Comparison of ENCODE assay signal across 15 mouse cellular contexts in the genomic region with DNA sequence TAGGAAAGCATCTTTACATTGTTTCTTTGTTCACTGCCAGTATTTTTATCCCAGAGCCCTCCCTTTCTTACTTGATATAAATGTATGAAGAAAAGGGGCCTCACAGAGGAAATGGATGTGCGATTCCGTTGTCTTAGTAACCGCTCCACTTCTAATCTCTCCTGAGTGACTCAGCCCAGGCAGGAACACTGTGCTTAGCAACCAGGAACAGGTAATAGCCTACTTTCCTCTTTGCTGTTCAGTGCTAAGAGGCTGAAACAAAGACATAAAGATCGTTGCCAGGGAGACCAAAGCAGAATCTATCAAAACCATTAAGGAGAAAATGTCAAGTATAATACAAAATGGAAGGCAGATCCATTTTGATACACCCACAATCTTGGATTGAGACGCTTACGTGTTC. TPM values are rescaled to one million over a fixed set of nuclear protein-coding genes. Genes with fewer than 3 reads are reported as not detected.
DNase-seq lines count a peak whose midpoint lies in the region; ATAC-seq and TF ChIP-seq lines count a peak whose summit lies in the region.
"Had no signal": no experiment of that assay in that cellular context is flagged by ENCODE, and none has a peak within 500 bp of the region (broad histone marks: within the 10 kb centered on the region; RNA-seq: fewer than 3 reads in every experiment).

No protein-coding gene starts in this region.

- no peaks in the 10 kb centered on the region for H3K79me2 ChIP-seq in MEL (ENCODE audit: control insufficient read depth, insufficient read depth, low read length, poor library complexity)
- no peaks in the 10 kb centered on the region for H3K79me2 ChIP-seq in heart, adult 2 months (replicated peaks; ENCODE audit: control insufficient read depth, insufficient read depth, low read length)

- DNase-seq in hindbrain, embryonic 10.5 days (ENCODE audit: low spot score) = no peak
- peak; percentile 25 for DNase-seq in MEL (ENCODE audit: low read depth, low spot score)
- peak; percentile 52 for DNase-seq in forebrain, embryonic 14.5 days (ENCODE audit: low spot score)
- no peak for DNase-seq in layer of hippocampus, adult 8-10 months (ENCODE audit: low spot score in 2 of 2)
- no peak for DNase-seq in heart, adult 2 months
- DNase-seq: cerebellum, adult 11 months; cerebellum, postnatal 36 days; heart, adult 18-20 months; liver, embryonic 13.5 days; thymus, postnatal 36 days had no signal

- no peaks in the 10 kb centered on the region for H3K9me3 ChIP-seq in hindbrain, embryonic 15.5 days
- H3K9me3 ChIP-seq in hindbrain, embryonic 10.5 days = no peaks in the 10 kb centered on the region
- no peaks in the 10 kb centered on the region for H3K9me3 ChIP-seq in MEL (replicated peaks; ENCODE audit: insufficient read depth, low read length)
- no peaks in the 10 kb centered on the region for H3K9me3 ChIP-seq in forebrain, embryonic 14.5 days (replicated peaks; ENCODE audit: control insufficient read depth, low read length)
- no peaks in the 10 kb centered on the region for H3K9me3 ChIP-seq in midbrain, embryonic 15.5 days
- H3K9me3 ChIP-seq: kidney, embryonic 15.5 days; liver, embryonic 13.5 days; stomach, embryonic 15.5 days had no signal

- H3K4me3 ChIP-seq in hindbrain, embryonic 15.5 days = no peak overlapping the region
- H3K4me3 ChIP-seq in hindbrain, embryonic 10.5 days = no peak overlapping the region
- H3K4me3 ChIP-seq in MEL (ENCODE audit: control insufficient read depth in 1 of 2, insufficient read depth in 1 of 2, low read depth in 2 of 2, low read length in 2 of 2) = no peak overlapping the region
- H3K4me3 ChIP-seq in forebrain, embryonic 14.5 days (ENCODE audit: low read depth, low read length) = no peak overlapping the region
- no peak overlapping the region for H3K4me3 ChIP-seq in midbrain, embryonic 15.5 days
- H3K4me3 ChIP-seq in heart, adult 2 months = no peak overlapping the region
- H3K4me3 ChIP-seq: kidney, embryonic 15.5 days; liver, embryonic 13.5 days; myocyte; stomach, embryonic 15.5 days had no signal

- TF ChIP-seq POLR2A in MEL (IDR thresholded peaks at IDR 0.05; ENCODE audit: control insufficient read depth in 1 of 2, insufficient read depth in 1 of 2, low read depth in 1 of 2, low read length in 2 of 2, poor library complexity in 1 of 2) = no peak
- TF ChIP-seq POLR2A in heart, adult 2 months (IDR thresholded peaks at IDR 0.05; ENCODE audit: insufficient read depth, low read depth, low read length) = no peak

- TF ChIP-seq RAD21 in MEL (IDR thresholded peaks at IDR 0.05; ENCODE audit: low read depth, low read length) = no peak

- no peaks in the 10 kb centered on the region for H3K4me1 ChIP-seq in hindbrain, embryonic 15.5 days (replicated peaks)
- no peaks in the 10 kb centered on the region for H3K4me1 ChIP-seq in hindbrain, embryonic 10.5 days (replicated peaks)
- peaks cover 0 to 6% of the 10 kb centered on the region in 2 experiments; a peak in 2 of 4 replicates for H3K4me1 ChIP-seq in MEL (ENCODE audit: control insufficient read depth in 1 of 2, insufficient read depth in 2 of 2, low read length in 2 of 2)
- no peaks in the 10 kb centered on the region for H3K4me1 ChIP-seq in forebrain, embryonic 14.5 days (ENCODE audit: control insufficient read depth, insufficient read depth, low read length)
- H3K4me1 ChIP-seq in midbrain, embryonic 15.5 days = no peaks in the 10 kb centered on the region
- H3K4me1 ChIP-seq in heart, adult 2 months (ENCODE audit: control insufficient read depth, insufficient read depth, low read length) = no peaks in the 10 kb centered on the region
- H3K4me1 ChIP-seq: kidney, embryonic 15.5 days; stomach, embryonic 15.5 days had no signal

- H3K4me2 ChIP-seq in hindbrain, embryonic 15.5 days = no peak overlapping the region
- H3K4me2 ChIP-seq in forebrain, embryonic 14.5 days (ENCODE audit: low read length) = no peak overlapping the region
- no peak overlapping the region for H3K4me2 ChIP-seq in midbrain, embryonic 15.5 days
- H3K4me2 ChIP-seq: kidney, embryonic 15.5 days; liver, embryonic 13.5 days; stomach, embryonic 15.5 days had no signal

- H3K27ac ChIP-seq in hindbrain, embryonic 15.5 days (replicated peaks) = peak overlapping the region; percentile 51; the same call in 1 of the 2 replicates
- no peak overlapping the region for H3K27ac ChIP-seq in hindbrain, embryonic 10.5 days
- no peak overlapping the region for H3K27ac ChIP-seq in MEL (ENCODE audit: control insufficient read depth, low read depth, low read length)
- H3K27ac ChIP-seq in forebrain, embryonic 14.5 days (ENCODE audit: low read depth, low read length) = no peak overlapping the region
- peak overlapping the region; percentile 69 for H3K27ac ChIP-seq in midbrain, embryonic 15.5 days
- H3K27ac ChIP-seq in heart, adult 2 months = no peak overlapping the region
- H3K27ac ChIP-seq: kidney, embryonic 15.5 days; liver, embryonic 13.5 days; stomach, embryonic 15.5 days had no signal

- ATAC-seq in hindbrain, embryonic 15.5 days (ENCODE audit: low FRiP score, low read depth) = peak; percentile 77; the same call in 1 of the 2 replicates
- peak; percentile 60; the same call in 1 of the 2 replicates for ATAC-seq in forebrain, embryonic 14.5 days
- peak; percentile 90 for ATAC-seq in midbrain, embryonic 15.5 days (replicated peaks)

- no peak for TF ChIP-seq EP300 in MEL (IDR thresholded peaks at IDR 0.05; ENCODE audit: low read depth in 1 of 2, low read length in 2 of 2)
- no peak for TF ChIP-seq EP300 in heart, adult 2 months (IDR thresholded peaks at IDR 0.05; ENCODE audit: insufficient read depth, low read depth, low read length)

- no peak overlapping the region for H3K9ac ChIP-seq in hindbrain, embryonic 15.5 days
- no peak overlapping the region for H3K9ac ChIP-seq in MEL (ENCODE audit: control insufficient read depth, low read depth, low read length, poor library complexity, severe bottlenecking)
- no peak overlapping the region for H3K9ac ChIP-seq in forebrain, embryonic 14.5 days (ENCODE audit: low read length)
- no peak overlapping the region for H3K9ac ChIP-seq in midbrain, embryonic 15.5 days
- H3K9ac ChIP-seq in heart, adult 2 months (ENCODE audit: low read depth, low read length) = no peak overlapping the region
- H3K9ac ChIP-seq: kidney, embryonic 15.5 days; liver, embryonic 13.5 days; stomach, embryonic 15.5 days had no signal

- H3K27me3 ChIP-seq in hindbrain, embryonic 15.5 days = no peaks in the 10 kb centered on the region
- no peaks in the 10 kb centered on the region for H3K27me3 ChIP-seq in hindbrain, embryonic 10.5 days (ENCODE audit: insufficient read depth, poor library complexity, severe bottlenecking)
- H3K27me3 ChIP-seq in MEL (ENCODE audit: control insufficient read depth in 1 of 2, insufficient read depth in 2 of 2, low read length in 2 of 2) = no peaks in the 10 kb centered on the region
- no peaks in the 10 kb centered on the region for H3K27me3 ChIP-seq in forebrain, embryonic 14.5 days (replicated peaks; ENCODE audit: control insufficient read depth, insufficient read depth, low read length)
- H3K27me3 ChIP-seq in midbrain, embryonic 15.5 days (replicated peaks) = no peaks in the 10 kb centered on the region
- no peaks in the 10 kb centered on the region for H3K27me3 ChIP-seq in heart, adult 2 months (ENCODE audit: control insufficient read depth, insufficient read depth, low read length)
- H3K27me3 ChIP-seq: liver, embryonic 13.5 days; stomach, embryonic 15.5 days had no signal

- no peak for TF ChIP-seq CTCF in MEL (IDR thresholded peaks at IDR 0.05 in 2 of 3, conservative IDR thresholded peaks at IDR 0.05 in 1 of 3; ENCODE audit: control insufficient read depth in 1 of 3, insufficient read depth in 1 of 3, low read depth in 2 of 3, low read length in 3 of 3, poor library complexity in 1 of 3, severe bottlenecking in 1 of 3)
- TF ChIP-seq CTCF in heart, adult 2 months (IDR thresholded peaks at IDR 0.05) = no peak

- intact Hi-C loops in heart, adult 2 months (cut with DNase I) = no loop called here

- H3K36me3 ChIP-seq in hindbrain, embryonic 15.5 days = no peaks in the 10 kb centered on the region
- H3K36me3 ChIP-seq in hindbrain, embryonic 10.5 days = peaks cover 6% of the 10 kb centered on the region; the same call in 1 of the 2 replicates
- peaks cover 0 to 17% of the 10 kb centered on the region in 2 experiments; a peak in 2 of 4 replicates for H3K36me3 ChIP-seq in MEL (ENCODE audit: control insufficient read depth in 1 of 2, insufficient read depth in 2 of 2, low read length in 2 of 2)
- no peaks in the 10 kb centered on the region for H3K36me3 ChIP-seq in forebrain, embryonic 14.5 days (ENCODE audit: control insufficient read depth, insufficient read depth, low read length)
- H3K36me3 ChIP-seq in midbrain, embryonic 15.5 days (replicated peaks) = no peaks in the 10 kb centered on the region
- H3K36me3 ChIP-seq in heart, adult 2 months (ENCODE audit: control insufficient read depth, insufficient read depth, low read length) = no peaks in the 10 kb centered on the region
- H3K36me3 ChIP-seq: kidney, embryonic 15.5 days; liver, embryonic 13.5 days; stomach, embryonic 15.5 days had no signal

- WGBS in hindbrain, embryonic 15.5 days = 55% methylated on average over 6 of the region's 6 CpGs
- WGBS in hindbrain, embryonic 10.5 days = 87% methylated on average over 6 of the region's 6 CpGs
- WGBS in forebrain, embryonic 14.5 days = 68% methylated on average over 6 of the region's 6 CpGs
- 52% methylated on average over 6 of the region's 6 CpGs for WGBS in midbrain, embryonic 15.5 days
- WGBS in heart, adult 2 months = 58% methylated on average over 6 of the region's 6 CpGs

RNA-seq across cellular contexts. Expression of a gene that starts 38.5 kb away (rescaled TPM):
- polyA plus RNA-seq in hindbrain, embryonic 15.5 days (2015; fragmentation: Nextera tagmentation; extraction: Ambion mirVana) = 42.1 and 51.8 TPM in 2 replicates
- polyA plus RNA-seq in hindbrain, embryonic 10.5 days (2016; fragmentation: Nextera tagmentation; extraction: Ambion mirVana) = 52.9 and 66.4 TPM in 2 replicates
- 22.6 and 35.6 TPM in 2 replicates for total RNA-seq in MEL (2012; rRNA removed)
- 10 to 100 TPM in 1 of 2 experiments, not detected in 1; 79.1 TPM for polyA plus RNA-seq in MEL (2012; ENCODE audit: insufficient read depth in 1 of 2, insufficient read length in 2 of 2, low read depth in 1 of 2, low replicate concordance in 2 of 2, missing spikeins in 1 of 2)
- 23.5 and 43.2 TPM in 2 replicates for polyA plus RNA-seq in forebrain, embryonic 14.5 days (2014; fragmentation: Nextera tagmentation; extraction: Ambion mirVana)
- 43.0 and 50.6 TPM in 2 replicates for polyA plus RNA-seq in midbrain, embryonic 15.5 days (2015; fragmentation: Nextera tagmentation; extraction: Ambion mirVana)
- total RNA-seq in layer of hippocampus, adult 8-10 months (2022) = 1 to 10 TPM; 1.9 to 4.4 (median 3.7) TPM
- total RNA-seq in heart, adult 2 months (2021) = 100 to 1,000 TPM in 1 of 2 experiments, 10 to 100 TPM in 1; 66.6 to 536 TPM
- polyA plus RNA-seq in heart, adult 2 months (2012; rRNA removed) = 62.2 and 511 TPM in 2 replicates
- polyA plus RNA-seq: myocyte had no signal

RNA-seq across cellular contexts. Expression of a gene that starts 49.7 kb away (rescaled TPM):
- polyA plus RNA-seq in hindbrain, embryonic 15.5 days (2015; fragmentation: Nextera tagmentation; extraction: Ambion mirVana) = 68.8 and 76.7 TPM in 2 replicates
- 39.1 and 45.3 TPM in 2 replicates for polyA plus RNA-seq in hindbrain, embryonic 10.5 days (2016; fragmentation: Nextera tagmentation; extraction: Ambion mirVana)
- 36.4 and 37.1 TPM in 2 replicates for total RNA-seq in MEL (2012; rRNA removed)
- 10 to 100 TPM in 1 of 2 experiments, not detected in 1; 66.5 TPM for polyA plus RNA-seq in MEL (2012; ENCODE audit: insufficient read depth in 1 of 2, insufficient read length in 2 of 2, low read depth in 1 of 2, low replicate concordance in 2 of 2, missing spikeins in 1 of 2)
- 59.9 and 61.0 TPM in 2 replicates for polyA plus RNA-seq in forebrain, embryonic 14.5 days (2014; fragmentation: Nextera tagmentation; extraction: Ambion mirVana)
- polyA plus RNA-seq in midbrain, embryonic 15.5 days (2015; fragmentation: Nextera tagmentation; extraction: Ambion mirVana) = 70.9 and 77.2 TPM in 2 replicates
- total RNA-seq in layer of hippocampus, adult 8-10 months (2022) = 10 to 100 TPM; 32.3 to 41.7 (median 37.5) TPM
- 1 to 10 TPM; 3.5 to 4.4 TPM for total RNA-seq in heart, adult 2 months (2021)
- polyA plus RNA-seq in heart, adult 2 months (2012; rRNA removed) = 1.4 and 4.0 TPM in 2 replicates

Comparison
In these comparisons a context has a peak if more than half of its experiments do, and no peak if none do; other contexts are left out.
1. H3K27ac ChIP-seq: peak in hindbrain, embryonic 15.5 days (single experiment) and midbrain, embryonic 15.5 days (single experiment); none in hindbrain, embryonic 10.5 days (single experiment), MEL (single experiment), forebrain, embryonic 14.5 days (single experiment) and heart, adult 2 months (single experiment).
2. DNase-seq: peak in MEL (single experiment) and forebrain, embryonic 14.5 days (single experiment); none in hindbrain, embryonic 10.5 days (single experiment), layer of hippocampus, adult 8-10 months (0 of 2) and heart, adult 2 months (0 of 2).
3. Peak in every context shown above with its lines, with median percentiles within 50 percentile points of each other: ATAC-seq.